Mouse (Mus musculus) lung, adult 2 months (tissue): ENCODE measurements around the gene Zfp715.

Experiments used
- CTCF ChIP-seq: fragments of 200-500 bp; IDR thresholded peaks from 2 replicates; pipeline ENCODE4 v1.5.1; 2011; ENCODE audit warnings: mild to moderate bottlenecking, low read length, control low read depth; ENCODE audit not compliant: insufficient read depth
- POLR2A ChIP-seq: fragments of 200-500 bp; IDR thresholded peaks from 2 replicates; pipeline ENCODE4 v1.6.1; 2011; ENCODE audit warnings: low read depth, mild to moderate bottlenecking, control low read depth, low read length, borderline replicate concordance; ENCODE audit errors: extremely low read depth

DNA sequence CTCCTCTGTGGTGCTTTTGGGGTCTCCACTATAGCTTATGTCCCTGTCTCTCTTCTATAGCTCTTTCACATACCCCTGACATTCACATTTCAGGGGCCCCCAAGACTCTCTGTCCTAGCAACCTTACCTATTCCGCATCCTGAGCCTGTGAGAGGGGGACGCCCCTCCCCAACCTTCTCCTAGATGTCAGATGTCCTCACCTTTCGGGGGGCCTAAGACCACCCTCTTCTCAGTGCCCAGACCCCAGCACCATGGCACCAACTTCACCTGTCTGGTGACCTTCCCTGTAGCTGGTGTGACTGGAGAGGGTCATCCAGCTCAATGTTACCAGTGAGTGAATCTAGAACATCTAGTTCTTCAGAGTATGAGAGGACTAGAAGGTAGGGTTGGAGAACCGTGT, 31.4 kb upstream of the Zfp715 start:
- TF ChIP-seq CTCF (no peak), POLR2A (no peak)
